Mouse (Mus musculus): ENCODE results near the gene Ago4. TPM values are rescaled to one million over a fixed set of nuclear protein-coding genes. Genes with fewer than 3 reads are reported as not detected.

The Ago4 gene
- polyA plus RNA-seq, 1 experiment from 2014 or later: 4.1 TPM

- H3K27me3 ChIP-seq (ENCODE audit: control insufficient read depth, insufficient read depth, low read length): no peaks in the 10 kb centered on the region
- H3K27ac ChIP-seq (ENCODE audit: low read depth, low read length): no peak overlapping the region
- no peak overlapping the region for H3K4me2 ChIP-seq (replicated peaks; ENCODE audit: low read depth, low read length)
- WGBS: 79% methylated on average over 14 of the region's 14 CpGs
- 0 out of 2 replicates have a peak, but pooled peaks cover 2% of the 10 kb centered on the region for H3K36me3 ChIP-seq (ENCODE audit: control insufficient read depth, insufficient read depth, low read length)
- no peaks in the 10 kb centered on the region for H3K9me3 ChIP-seq (ENCODE audit: control insufficient read depth, low read length)
- DNase-seq (ENCODE audit: low spot score): no peak
- ATAC-seq (ENCODE audit: low FRiP score): no peak
- no peaks in the 10 kb centered on the region for H3K4me1 ChIP-seq (replicated peaks; ENCODE audit: control insufficient read depth, insufficient read depth, low read length)
- no peak overlapping the region for H3K4me3 ChIP-seq (ENCODE audit: low read depth, low read length)
- H3K9ac ChIP-seq (ENCODE audit: low read depth, low read length): no peak overlapping the region
Measured at GRCm38 (mm10) chr4:126508110-126508899, 25.0 kb downstream of the Ago4 start.

GRCm38 (mm10) chr4:126502977-126503309 is 30.3 kb downstream of the Ago4 start:
- Histone ChIP-seq H3K9ac (ENCODE audit: low read depth, low read length) (no peak overlapping the region), H3K27me3 (ENCODE audit: control insufficient read depth, insufficient read depth, low read length) (no peaks in the 10 kb centered on the region), H3K4me1 (replicated peaks; ENCODE audit: control insufficient read depth, insufficient read depth, low read length) (no peaks in the 10 kb centered on the region), H3K4me3 (ENCODE audit: low read depth, low read length) (no peak overlapping the region), H3K4me2 (replicated peaks; ENCODE audit: low read depth, low read length) (no peak overlapping the region), H3K9me3 (ENCODE audit: control insufficient read depth, low read length) (no peaks in the 10 kb centered on the region), H3K27ac (ENCODE audit: low read depth, low read length) (no peak overlapping the region), H3K36me3 (ENCODE audit: control insufficient read depth, insufficient read depth, low read length) (no peaks in the 10 kb centered on the region)
- no peak for DNase-seq (ENCODE audit: low spot score)
- no peak for ATAC-seq (ENCODE audit: low FRiP score)
- 48% methylated on average over 8 of the region's 8 CpGs for WGBS

- WGBS: 71% methylated on average over 6 of the region's 6 CpGs
- H3K36me3 ChIP-seq (ENCODE audit: control insufficient read depth, insufficient read depth, low read length): no peaks in the 10 kb centered on the region
- H3K9ac ChIP-seq (ENCODE audit: low read depth, low read length): no peak overlapping the region
- ATAC-seq (ENCODE audit: low FRiP score): no peak
- no peak overlapping the region for H3K27ac ChIP-seq (ENCODE audit: low read depth, low read length)
- H3K4me2 ChIP-seq (replicated peaks; ENCODE audit: low read depth, low read length): no peak overlapping the region
- DNase-seq (ENCODE audit: low spot score): no peak
- no peaks in the 10 kb centered on the region for H3K27me3 ChIP-seq (ENCODE audit: control insufficient read depth, insufficient read depth, low read length)
- no peaks in the 10 kb centered on the region for H3K9me3 ChIP-seq (ENCODE audit: control insufficient read depth, low read length)
- H3K4me3 ChIP-seq (ENCODE audit: low read depth, low read length): no peak overlapping the region
- no peaks in the 10 kb centered on the region for H3K4me1 ChIP-seq (replicated peaks; ENCODE audit: control insufficient read depth, insufficient read depth, low read length)
Measured at GRCm38 (mm10) chr4:126502141-126502976, 30.9 kb downstream of the Ago4 start.

- Histone ChIP-seq H3K4me1 (replicated peaks; ENCODE audit: control insufficient read depth, insufficient read depth, low read length) (no peaks in the 10 kb centered on the region), H3K9me3 (ENCODE audit: control insufficient read depth, low read length) (no peaks in the 10 kb centered on the region), H3K27me3 (ENCODE audit: control insufficient read depth, insufficient read depth, low read length) (no peaks in the 10 kb centered on the region), H3K27ac (ENCODE audit: low read depth, low read length) (no peak overlapping the region), H3K9ac (ENCODE audit: low read depth, low read length) (no peak overlapping the region), H3K36me3 (ENCODE audit: control insufficient read depth, insufficient read depth, low read length) (no peaks in the 10 kb centered on the region), H3K4me3 (ENCODE audit: low read depth, low read length) (no peak overlapping the region), H3K4me2 (replicated peaks; ENCODE audit: low read depth, low read length) (no peak overlapping the region)
- 81% methylated on average over 1 of the region's 1 CpGs for WGBS
- DNase-seq (ENCODE audit: low spot score): no peak
- ATAC-seq (ENCODE audit: low FRiP score): no peak
Measured at GRCm38 (mm10) chr4:126498601-126499000, 34.7 kb downstream of the Ago4 start.

GRCm38 (mm10) chr4:126496963-126497362 is 36.3 kb downstream of the Ago4 start:
- ATAC-seq (ENCODE audit: low FRiP score) (no peak), DNase-seq (ENCODE audit: low spot score) (no peak)
- H3K9ac ChIP-seq (ENCODE audit: low read depth, low read length): no peak overlapping the region
- no peak overlapping the region for H3K4me3 ChIP-seq (ENCODE audit: low read depth, low read length)
- no peaks in the 10 kb centered on the region for H3K27me3 ChIP-seq (ENCODE audit: control insufficient read depth, insufficient read depth, low read length)
- no peak overlapping the region for H3K4me2 ChIP-seq (replicated peaks; ENCODE audit: low read depth, low read length)
- H3K9me3 ChIP-seq (ENCODE audit: control insufficient read depth, low read length): no peaks in the 10 kb centered on the region
- no peaks in the 10 kb centered on the region for H3K36me3 ChIP-seq (ENCODE audit: control insufficient read depth, insufficient read depth, low read length)
- whole genome bisulfite sequencing: 77% methylated on average over 2 of the region's 2 CpGs
- H3K27ac ChIP-seq (ENCODE audit: low read depth, low read length): no peak overlapping the region
- H3K4me1 ChIP-seq (replicated peaks; ENCODE audit: control insufficient read depth, insufficient read depth, low read length): no peaks in the 10 kb centered on the region

GRCm38 (mm10) chr4:126495942-126496790 is 37.1 kb downstream of the Ago4 start:
- Histone ChIP-seq H3K4me2 (replicated peaks; ENCODE audit: low read depth, low read length) (no peak overlapping the region), H3K4me3 (ENCODE audit: low read depth, low read length) (no peak overlapping the region), H3K36me3 (ENCODE audit: control insufficient read depth, insufficient read depth, low read length) (no peaks in the 10 kb centered on the region), H3K27ac (ENCODE audit: low read depth, low read length) (no peak overlapping the region), H3K4me1 (replicated peaks; ENCODE audit: control insufficient read depth, insufficient read depth, low read length) (no peaks in the 10 kb centered on the region), H3K27me3 (ENCODE audit: control insufficient read depth, insufficient read depth, low read length) (no peaks in the 10 kb centered on the region), H3K9ac (ENCODE audit: low read depth, low read length) (no peak overlapping the region), H3K9me3 (ENCODE audit: control insufficient read depth, low read length) (no peaks in the 10 kb centered on the region)
- WGBS: 79% methylated on average over 5 of the region's 5 CpGs
- no peak for ATAC-seq (ENCODE audit: low FRiP score)
- no peak for DNase-seq (ENCODE audit: low spot score)

- Histone ChIP-seq H3K27ac (ENCODE audit: low read depth, low read length) (no peak overlapping the region), H3K4me1 (replicated peaks; ENCODE audit: control insufficient read depth, insufficient read depth, low read length) (no peaks in the 10 kb centered on the region), H3K27me3 (ENCODE audit: control insufficient read depth, insufficient read depth, low read length) (no peaks in the 10 kb centered on the region), H3K36me3 (ENCODE audit: control insufficient read depth, insufficient read depth, low read length) (no peaks in the 10 kb centered on the region), H3K4me2 (replicated peaks; ENCODE audit: low read depth, low read length) (no peak overlapping the region), H3K9me3 (ENCODE audit: control insufficient read depth, low read length) (no peaks in the 10 kb centered on the region), H3K4me3 (ENCODE audit: low read depth, low read length) (no peak overlapping the region), H3K9ac (ENCODE audit: low read depth, low read length) (no peak overlapping the region)
- ATAC-seq (ENCODE audit: low FRiP score): no peak
- 71% methylated on average over 5 of the region's 5 CpGs for WGBS
- no peak for DNase-seq (ENCODE audit: low spot score)
Measured at GRCm38 (mm10) chr4:126495453-126495852, 37.8 kb downstream of the Ago4 start.

GRCm38 (mm10) chr4:126493416-126493815 is 39.9 kb downstream of the Ago4 start:
- Histone ChIP-seq H3K9me3 (ENCODE audit: control insufficient read depth, low read length) (no peaks in the 10 kb centered on the region), H3K4me3 (ENCODE audit: low read depth, low read length) (no peak overlapping the region), H3K4me1 (replicated peaks; ENCODE audit: control insufficient read depth, insufficient read depth, low read length) (no peaks in the 10 kb centered on the region), H3K27me3 (ENCODE audit: control insufficient read depth, insufficient read depth, low read length) (no peaks in the 10 kb centered on the region), H3K9ac (ENCODE audit: low read depth, low read length) (no peak overlapping the region), H3K4me2 (replicated peaks; ENCODE audit: low read depth, low read length) (no peak overlapping the region), H3K36me3 (ENCODE audit: control insufficient read depth, insufficient read depth, low read length) (no peaks in the 10 kb centered on the region), H3K27ac (ENCODE audit: low read depth, low read length) (no peak overlapping the region)
- ATAC-seq (ENCODE audit: low FRiP score): no peak
- 94% methylated on average over 4 of the region's 4 CpGs for WGBS
- DNase-seq (ENCODE audit: low spot score): no peak

All from hindbrain, embryonic 11.5 days (tissue).